Mouse (Mus musculus) forebrain, embryonic 14.5 days (tissue): ENCODE data around the gene BC028528. TPM values are rescaled to one million over a fixed set of nuclear protein-coding genes. Genes with fewer than 3 reads are reported as not detected.

Source experiments
- ATAC-seq: fragments of 200-750 bp; cut with Nextera tagmentation; 2 replicates; pipeline ENCODE4 v1.8.0; 2017; ENCODE audit warnings: mild to moderate bottlenecking, moderate library complexity
- DNase-seq: peaks from one replicate; pipeline ENCODE4 v3.0.0-alpha.2; 2015; ENCODE audit warnings: low spot score
- H3K27ac ChIP-seq: fragments of 300-500 bp; sonication (generic); 2 replicates; pipeline ENCODE4 v1.5.1; 2014; ENCODE audit warnings: low read depth, mild to moderate bottlenecking, control low read depth, low read length, moderate library complexity
- H3K27me3 ChIP-seq: fragments of 300-500 bp; sonication (generic); replicated peaks from 2 replicates; pipeline ENCODE4 v1.6.1; 2014; ENCODE audit warnings: low read length, control low read depth, mixed read lengths; ENCODE audit not compliant: control insufficient read depth, insufficient read depth
- H3K36me3 ChIP-seq: fragments of 300-500 bp; sonication (generic); 2 replicates; pipeline ENCODE4 v1.6.1; 2014; ENCODE audit warnings: low read length, control low read depth; ENCODE audit not compliant: control insufficient read depth, insufficient read depth
- H3K4me1 ChIP-seq: fragments of 300-500 bp; sonication (generic); 2 replicates; pipeline ENCODE4 v1.6.1; 2014; ENCODE audit warnings: antibody characterized with exemption, low read length, control low read depth; ENCODE audit not compliant: control insufficient read depth, insufficient read depth
- H3K4me2 ChIP-seq: fragments of 300-500 bp; sonication (generic); 2 replicates; pipeline ENCODE4 v1.6.1; 2014; ENCODE audit warnings: mild to moderate bottlenecking, control low read depth, low read length
- H3K4me3 ChIP-seq: fragments of 300-500 bp; sonication (generic); 2 replicates; pipeline ENCODE4 v1.5.1; 2014; ENCODE audit warnings: low read depth, low read length, control low read depth
- H3K9ac ChIP-seq: fragments of 300-500 bp; sonication (generic); 2 replicates; pipeline ENCODE4 v1.6.1; 2014; ENCODE audit warnings: mild to moderate bottlenecking, low read length, control low read depth, moderate library complexity
- H3K9me3 ChIP-seq: fragments of 300-500 bp; sonication (generic); replicated peaks from 2 replicates; pipeline ENCODE4 v1.6.1; 2016; ENCODE audit warnings: low read length, control low read depth, mixed read lengths; ENCODE audit not compliant: control insufficient read depth
- WGBS: fragments of 180-500 bp; shearing (Covaris S2); extraction: QIAGEN DNeasy Blood & Tissue Kit; methylation state at CpG from one replicate; pipeline ENCODE4 v1.1.7; 2014; 5-methylcytosine and 5-hydroxymethylcytosine counted together
- polyA plus RNA-seq: library from polyadenylated mRNA; unstranded; fragments of >200 nt; fragmentation: Nextera tagmentation; extraction: Ambion mirVana; gene quantifications from 2 replicates; pipeline ENCODE4 v1.2.1, GENCODE M21; 2014

The BC028528 gene
- polyA plus RNA-seq, 1 experiment from 2014 or later, result 15.4 TPM

GRCm38 (mm10) chr3:95892066-95893052 lies 554 bp upstream of the BC028528 start:
- Histone ChIP-seq H3K27me3 (no peaks in the 10 kb centered on the region), H3K4me3 (no peak overlapping the region), H3K9ac (no peak overlapping the region; the same call in 1 of the 2 replicates), H3K4me1 (peaks cover 5% of the 10 kb centered on the region; the same call in 1 of the 2 replicates), H3K9me3 (no peaks in the 10 kb centered on the region), H3K27ac (no peak overlapping the region), H3K36me3 (no peaks in the 10 kb centered on the region), H3K4me2 (no peak overlapping the region)
- WGBS, result 47% methylated on average over 11 of the region's 11 CpGs
- no peak for DNase-seq
- ATAC-seq, result no peak

GRCm38 (mm10) chr3:95889664-95890063 lies 2.1 kb downstream of the BC028528 start:
- no peaks in the 10 kb centered on the region for H3K9me3 ChIP-seq
- H3K4me2 ChIP-seq, result no peak overlapping the region
- no peak overlapping the region for H3K27ac ChIP-seq
- H3K4me3 ChIP-seq, result no peak overlapping the region
- no peaks in the 10 kb centered on the region for H3K27me3 ChIP-seq
- no peak for ATAC-seq
- no peak for DNase-seq
- WGBS, result 81% methylated on average over 3 of the region's 3 CpGs
- H3K9ac ChIP-seq, result no peak overlapping the region
- H3K36me3 ChIP-seq, result no peaks in the 10 kb centered on the region
- H3K4me1 ChIP-seq, result peaks cover 5% of the 10 kb centered on the region; the same call in 1 of the 2 replicates

GRCm38 (mm10) chr3:95887596-95887995 lies 4.2 kb downstream of the BC028528 start:
- H3K4me3 ChIP-seq, result no peak overlapping the region
- 80% methylated on average over 4 of the region's 4 CpGs for WGBS
- peaks cover 4% of the 10 kb centered on the region for H3K4me1 ChIP-seq
- no peak overlapping the region for H3K4me2 ChIP-seq
- DNase-seq, result no peak
- no peaks in the 10 kb centered on the region; the same call in 1 of the 2 replicates for H3K27me3 ChIP-seq
- H3K36me3 ChIP-seq, result no peaks in the 10 kb centered on the region
- no peaks in the 10 kb centered on the region for H3K9me3 ChIP-seq
- H3K9ac ChIP-seq, result no peak overlapping the region
- no peak overlapping the region for H3K27ac ChIP-seq
- ATAC-seq, result no peak

GRCm38 (mm10) chr3:95884400-95884799 lies 7.4 kb downstream of the BC028528 start:
- ATAC-seq, result no peak
- H3K4me2 ChIP-seq, result no peak overlapping the region
- no peak overlapping the region for H3K9ac ChIP-seq
- H3K27ac ChIP-seq, result no peak overlapping the region
- H3K4me3 ChIP-seq, result no peak overlapping the region
- H3K4me1 ChIP-seq, result peaks cover 9% of the 10 kb centered on the region
- DNase-seq, result no peak
- H3K36me3 ChIP-seq, result no peaks in the 10 kb centered on the region
- WGBS, result 85% methylated on average over 5 of the region's 5 CpGs
- no peaks in the 10 kb centered on the region for H3K9me3 ChIP-seq
- H3K27me3 ChIP-seq, result no peaks in the 10 kb centered on the region; the same call in 1 of the 2 replicates

DNA sequence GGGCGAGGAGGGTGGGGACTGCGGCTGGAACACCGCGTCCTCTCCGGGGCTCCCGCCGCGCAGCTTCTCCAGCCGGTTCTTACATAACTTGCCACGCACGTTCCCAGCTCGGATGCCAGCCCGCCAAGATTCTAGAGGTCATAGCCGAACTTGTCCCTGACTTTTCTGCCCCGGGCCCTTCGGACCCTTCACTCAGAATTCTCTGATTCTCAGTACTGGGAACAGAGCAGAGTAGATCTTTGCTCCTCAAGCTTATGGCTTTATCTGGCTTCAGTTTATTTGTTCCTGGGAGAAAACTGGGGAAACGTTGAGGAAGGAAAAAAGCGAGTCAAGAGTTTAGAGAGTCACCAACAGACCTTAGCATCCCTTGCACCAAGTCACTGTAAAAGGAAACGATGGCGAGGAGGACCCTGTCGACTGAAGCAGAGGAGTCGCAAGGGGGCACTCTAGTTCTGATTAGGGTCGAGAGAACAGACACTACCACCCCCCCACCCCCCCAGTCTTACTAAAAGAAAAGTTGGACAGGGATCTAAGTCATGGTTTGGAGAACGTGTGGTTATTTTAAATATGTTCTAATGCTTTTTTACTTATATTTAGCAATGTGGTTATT lies 8.9 kb downstream of the BC028528 start:
- Histone ChIP-seq H3K4me1 (peaks cover 9% of the 10 kb centered on the region), H3K36me3 (no peaks in the 10 kb centered on the region), H3K4me3 (peak overlapping the region; percentile 46), H3K27me3 (no peaks in the 10 kb centered on the region; the same call in 1 of the 2 replicates), H3K9ac (peak overlapping the region; percentile 54), H3K4me2 (peak overlapping the region; percentile 98), H3K27ac (no peak overlapping the region), H3K9me3 (no peaks in the 10 kb centered on the region)
- ATAC-seq, result no peak
- DNase-seq, result peak; percentile 68
- WGBS, result 3% methylated on average over 24 of the region's 24 CpGs

GRCm38 (mm10) chr3:95881979-95882815 lies 9.6 kb downstream of the BC028528 start, which contains the start of gene Ciart:
Gene Ciart, minus strand, starts transcription at chr3:95882251.
- peak within 1 kb of the TSS; percentile 54 for H3K9ac ChIP-seq
- DNase-seq (peak; percentile 99), ATAC-seq (peak; percentile 100)
- peak within 1 kb of the TSS; percentile 98 for H3K4me2 ChIP-seq
- under 1% methylated on average over 61 of the region's 66 CpGs for WGBS
- no peak within 1 kb of the TSS for H3K27ac ChIP-seq
- H3K9me3 ChIP-seq, result no peaks in the 10 kb centered on the region
- H3K36me3 ChIP-seq, result no peaks in the 10 kb centered on the region
- peak within 1 kb of the TSS; percentile 46 for H3K4me3 ChIP-seq
- H3K4me1 ChIP-seq, result peaks cover 9% of the 10 kb centered on the region
- no peaks in the 10 kb centered on the region; the same call in 1 of the 2 replicates for H3K27me3 ChIP-seq

GRCm38 (mm10) chr3:95879063-95879462 lies 12.7 kb downstream of the BC028528 start:
- no peaks in the 10 kb centered on the region for H3K9me3 ChIP-seq
- H3K27me3 ChIP-seq, result no peaks in the 10 kb centered on the region; the same call in 1 of the 2 replicates
- H3K4me3 ChIP-seq, result no peak overlapping the region
- H3K27ac ChIP-seq, result no peak overlapping the region
- 91% methylated on average over 4 of the region's 4 CpGs for WGBS
- ATAC-seq, result no peak
- H3K36me3 ChIP-seq, result no peaks in the 10 kb centered on the region
- H3K4me2 ChIP-seq, result no peak overlapping the region
- peaks cover 9% of the 10 kb centered on the region for H3K4me1 ChIP-seq
- no peak for DNase-seq
- no peak overlapping the region for H3K9ac ChIP-seq

GRCm38 (mm10) chr3:95872048-95872447 lies 19.8 kb downstream of the BC028528 start:
- H3K36me3 ChIP-seq, result peaks cover 26% of the 10 kb centered on the region
- no peak for ATAC-seq
- H3K27me3 ChIP-seq, result no peaks in the 10 kb centered on the region
- peak overlapping the region; percentile 68 for H3K9ac ChIP-seq
- H3K4me2 ChIP-seq, result peak overlapping the region; percentile 86
- peak overlapping the region; percentile 61 for H3K4me3 ChIP-seq
- DNase-seq, result no peak
- WGBS, result 84% methylated on average over 7 of the region's 7 CpGs
- no peaks in the 10 kb centered on the region for H3K9me3 ChIP-seq
- peaks cover 8% of the 10 kb centered on the region for H3K4me1 ChIP-seq
- H3K27ac ChIP-seq, result no peak overlapping the region
